Comparison of ENCODE assay signal across 1 mouse cellular context in the genomic region with DNA sequence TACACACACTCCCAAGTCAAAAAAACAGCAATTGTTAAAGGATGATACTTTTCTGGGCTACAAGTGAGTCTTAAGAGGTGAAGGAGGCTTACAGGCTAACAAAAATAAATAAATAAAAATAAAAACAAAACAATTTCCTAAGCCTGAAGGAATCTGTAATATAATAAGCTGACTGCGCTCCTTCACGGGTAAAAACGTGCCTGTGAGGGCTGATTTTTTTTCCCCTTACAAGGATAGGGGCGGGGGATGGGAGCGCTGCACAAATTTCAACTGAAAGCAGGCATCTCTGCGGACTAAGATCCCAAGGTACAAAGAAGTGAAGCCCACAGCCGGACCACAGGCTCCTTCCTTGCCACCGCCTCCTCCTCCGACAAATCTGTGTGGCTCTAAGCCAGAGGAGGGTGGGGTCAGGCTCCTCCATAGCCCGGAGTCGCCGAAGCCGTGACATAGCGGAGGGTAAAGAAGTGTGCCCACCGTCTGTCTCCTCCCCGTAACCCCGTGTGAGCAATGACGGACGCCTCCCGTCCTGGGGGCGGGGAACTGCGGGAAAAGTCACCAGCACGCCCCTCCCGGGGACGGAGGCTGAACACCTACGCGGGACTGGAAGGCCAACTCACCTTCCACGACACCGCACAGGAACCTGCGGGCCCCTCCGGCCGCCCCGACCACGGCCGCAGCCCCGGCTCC.
TF ChIP-seq lines count a peak whose summit lies in the region.

No protein-coding gene starts in this region.

TF ChIP-seq in C2C12, 6 proteins besides CTCF, POLR2A, EP300 and RAD21 (continued from another document):
- TF ChIP-seq MYOD1 (IDR thresholded peaks at IDR 0.05; ENCODE audit: control insufficient read depth, insufficient read length, low read depth): no peak
- TF ChIP-seq CEBPB (IDR thresholded peaks at IDR 0.05; ENCODE audit: low read depth): no peak
